Mouse (Mus musculus) heart, adult 10 weeks (tissue): ENCODE measurements around the gene Gm7694. TPM values are rescaled to one million over a fixed set of nuclear protein-coding genes. Genes with fewer than 3 reads are reported as not detected.

ENCODE experiments used
- polyA plus RNA-seq: library from polyadenylated mRNA; stranded (reverse); fragments of 350-450 nt; fragmentation: Illumina TruSeq; extraction: RNeasy Lipid Tissue Mini Kit (QIAGEN cat#74804); gene quantifications from one replicate; pipeline ENCODE4 v1.2.3, GENCODE M21; 2014; ENCODE audit warnings: low read depth, low replicate concordance

Gene Gm7694
- 7.0 TPM for polyA plus RNA-seq

DNA sequence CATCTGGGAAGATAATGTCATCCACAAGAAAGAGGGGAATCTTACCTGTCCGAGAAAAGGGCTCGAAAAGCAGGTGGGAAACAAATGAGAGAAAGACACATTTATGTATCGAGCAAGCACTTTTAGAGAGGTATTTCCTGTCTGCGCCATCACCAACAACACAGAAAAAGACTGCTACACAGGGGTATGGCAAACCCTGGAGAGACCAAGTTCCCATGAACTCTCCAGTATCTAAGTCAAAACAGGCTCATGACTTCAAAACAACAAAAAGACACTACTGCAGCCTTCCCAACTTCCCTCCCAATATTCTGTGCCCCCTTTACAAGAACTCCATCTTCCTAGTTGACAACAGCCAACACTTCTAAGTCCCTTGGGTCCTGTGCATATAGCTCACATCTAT is at the start of gene Gm7694:
Gene Gm7694 (minus strand): TSS at position 101 of the 400 bp plus-strand sequence.

DNA sequence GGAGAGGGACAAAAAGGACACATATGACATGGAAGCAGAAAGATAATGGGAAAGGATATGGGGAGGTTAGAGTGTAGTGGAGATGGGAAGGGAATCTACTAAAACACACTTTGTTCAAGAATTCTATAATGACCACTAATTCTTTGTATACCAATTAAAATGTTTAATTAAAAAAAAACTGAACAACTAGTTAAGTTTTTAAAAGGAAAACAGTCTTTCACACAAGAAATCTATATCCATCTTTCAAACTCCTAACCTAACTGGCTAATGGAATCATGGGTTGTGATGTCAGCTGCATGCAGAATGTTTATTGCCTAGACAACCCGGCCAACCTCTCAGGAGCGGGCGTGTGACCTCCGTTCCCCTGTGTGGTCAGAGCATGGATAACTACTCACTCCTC is 2.4 kb upstream of the Gm7694 start, which contains the start of gene Spata46:
Gene Spata46 (plus strand): TSS at position 301 of the 400 bp plus-strand sequence.

DNA sequence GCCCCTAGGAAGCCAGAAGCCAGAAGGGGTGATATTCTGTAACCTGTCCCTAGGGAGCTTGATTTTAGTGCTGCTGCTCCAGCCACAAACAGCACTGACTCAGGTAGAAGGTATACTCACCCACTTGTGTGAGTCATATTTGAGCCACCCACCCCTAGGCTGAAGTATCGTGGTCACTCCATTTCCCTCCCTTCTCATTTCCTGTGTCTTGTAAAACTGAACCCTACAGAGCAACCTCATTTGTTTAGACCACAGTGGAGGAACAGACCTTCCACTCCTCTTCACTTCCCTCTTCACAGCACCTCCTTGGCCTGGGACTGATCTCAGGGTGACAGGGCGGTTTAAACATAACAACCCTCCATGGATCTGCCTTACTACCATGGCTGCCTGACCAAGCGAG is 29.1 kb downstream of the Gm7694 start, which contains the start of gene Sh2d1b1:
Gene Sh2d1b1 (plus strand): TSS at position 305 of the 400 bp plus-strand sequence.

Other genes with a start within 250 kb of the Gm7694 start
- gene Ddr2, start 195.6 kb downstream of the Gm7694 start, polyA plus RNA-seq: 13.5 TPM
- gene Uap1, start 131.4 kb downstream of the Gm7694 start, polyA plus RNA-seq: 43.2 TPM
- gene Uhmk1, start 90.9 kb downstream of the Gm7694 start, polyA plus RNA-seq: 15.3 TPM
- gene Sh2d1b2, start 73.6 kb downstream of the Gm7694 start, polyA plus RNA-seq: not detected
- not detected for gene Sh2d1b1, start 29.0 kb downstream of the Gm7694 start, polyA plus RNA-seq
- not detected for gene Spata46, start 2.5 kb upstream of the Gm7694 start, polyA plus RNA-seq